Mouse (Mus musculus) hindbrain, postnatal 0 days (tissue): ENCODE data around the gene Ermp1. TPM values are rescaled to one million over a fixed set of nuclear protein-coding genes. Genes with fewer than 3 reads are reported as not detected.

ENCODE experiments used
- ATAC-seq: fragments of 200-750 bp; cut with Nextera tagmentation; 2 replicates; pipeline ENCODE4 v1.8.0; 2017; ENCODE audit warnings: mild to moderate bottlenecking, moderate TSS enrichment, moderate library complexity
- DNase-seq: peaks from one replicate; pipeline ENCODE4 v3.0.0-alpha.2; 2015; ENCODE audit warnings: low spot score
- H3K27ac ChIP-seq: fragments of 300-500 bp; sonication (generic); 2 replicates; pipeline ENCODE4 v1.5.1; 2014; ENCODE audit warnings: mild to moderate bottlenecking
- H3K27me3 ChIP-seq: fragments of 300-500 bp; sonication (generic); 2 replicates; pipeline ENCODE4 v1.6.1; 2014; ENCODE audit warnings: low read length, mixed read lengths; ENCODE audit not compliant: insufficient read depth
- H3K36me3 ChIP-seq: fragments of 300-500 bp; sonication (generic); 2 replicates; pipeline ENCODE4 v1.6.1; 2014; ENCODE audit warnings: low read length, mixed read lengths; ENCODE audit not compliant: insufficient read depth
- H3K4me1 ChIP-seq: fragments of 300-500 bp; sonication (generic); 2 replicates; pipeline ENCODE4 v1.6.1; 2014; ENCODE audit warnings: antibody characterized with exemption, low read length, mixed read lengths; ENCODE audit not compliant: insufficient read depth
- H3K4me2 ChIP-seq: fragments of 300-500 bp; sonication (generic); 2 replicates; pipeline ENCODE4 v1.6.1; 2014; ENCODE audit warnings: low read depth, mild to moderate bottlenecking, low read length, moderate library complexity, mixed read lengths
- H3K4me3 ChIP-seq: fragments of 300-500 bp; sonication (generic); 2 replicates; pipeline ENCODE4 v1.5.1; 2014; ENCODE audit warnings: low read length
- H3K9ac ChIP-seq: fragments of 300-500 bp; sonication (generic); replicated peaks from 2 replicates; pipeline ENCODE4 v1.6.1; 2014; ENCODE audit warnings: mild to moderate bottlenecking, low read length, moderate library complexity, mixed read lengths
- H3K9me3 ChIP-seq: fragments of 300-500 bp; sonication (generic); 2 replicates; pipeline ENCODE4 v1.6.1; 2016; ENCODE audit warnings: low read length, mixed read lengths
- CTCF ChIP-seq: IDR thresholded peaks from 2 replicates; pipeline ENCODE4 v1.5.1; 2016; ENCODE audit warnings: antibody characterized with exemption, control low read depth, low read depth
- WGBS: fragments of 180-500 bp; shearing (Covaris S2); extraction: QIAGEN DNeasy Blood & Tissue Kit; methylation state at CpG from one replicate; pipeline ENCODE4 v1.1.7; 2014; 5-methylcytosine and 5-hydroxymethylcytosine counted together
- polyA plus RNA-seq: library from polyadenylated mRNA; unstranded; fragments of >200 nt; fragmentation: Nextera tagmentation; extraction: Ambion mirVana; gene quantifications from 2 replicates; pipeline ENCODE4 v1.2.1, GENCODE M21; 2015
- total RNA-seq: library from RNA; depleted of rRNA; stranded (reverse); fragments of >200 nt; gene quantifications from 2 replicates; pipeline ENCODE4 v1.2.3, GENCODE M21; 2014

The Ermp1 gene
- total and polyA plus RNA-seq, 2 experiments from 2014 or later = 11.4 to 28.7 TPM

- 86% methylated on average over 2 of the region's 2 CpGs for WGBS
- no peak for ATAC-seq
- H3K4me3 ChIP-seq = no peak overlapping the region
Observed at GRCm38 (mm10) chr19:29671160-29671559, 22.9 kb upstream of the Ermp1 start.

GRCm38 (mm10) chr19:29670247-29670646 lies 22.0 kb upstream of the Ermp1 start:
- DNase-seq (no peak), ATAC-seq (no peak)
- H3K4me3 ChIP-seq = no peak overlapping the region
- no peak overlapping the region for H3K4me2 ChIP-seq
- H3K9ac ChIP-seq = no peak overlapping the region
- H3K27ac ChIP-seq = no peak overlapping the region
- no peaks in the 10 kb centered on the region for H3K4me1 ChIP-seq
- no peaks in the 10 kb centered on the region for H3K9me3 ChIP-seq
- no peaks in the 10 kb centered on the region for H3K27me3 ChIP-seq
- WGBS = 90% methylated on average over 6 of the region's 6 CpGs
- no peak for TF ChIP-seq CTCF
- H3K36me3 ChIP-seq = no peaks in the 10 kb centered on the region

More at GRCm38 (mm10) chr19:29671160-29671559, 22.9 kb upstream of the Ermp1 start:
- Histone ChIP-seq H3K36me3 (no peaks in the 10 kb centered on the region), H3K27me3 (no peaks in the 10 kb centered on the region), H3K4me2 (no peak overlapping the region), H3K4me1 (no peaks in the 10 kb centered on the region), H3K27ac (no peak overlapping the region), H3K9me3 (no peaks in the 10 kb centered on the region), H3K9ac (no peak overlapping the region)
- no peak for DNase-seq
- no peak for TF ChIP-seq CTCF

GRCm38 (mm10) chr19:29668135-29668534 lies 19.9 kb upstream of the Ermp1 start:
- H3K9me3 ChIP-seq = no peaks in the 10 kb centered on the region
- no peaks in the 10 kb centered on the region for H3K27me3 ChIP-seq
- H3K36me3 ChIP-seq = no peaks in the 10 kb centered on the region
- H3K9ac ChIP-seq = no peak overlapping the region
- H3K4me3 ChIP-seq = no peak overlapping the region
- no peak overlapping the region for H3K4me2 ChIP-seq
- no peak for ATAC-seq
- TF ChIP-seq CTCF = no peak
- no peak overlapping the region for H3K27ac ChIP-seq
- 92% methylated on average over 7 of the region's 7 CpGs for WGBS
- H3K4me1 ChIP-seq = no peaks in the 10 kb centered on the region
- no peak for DNase-seq

- H3K4me3 ChIP-seq = no peak overlapping the region
- no peak overlapping the region for H3K4me2 ChIP-seq
- H3K27ac ChIP-seq = no peak overlapping the region
- no peaks in the 10 kb centered on the region for H3K36me3 ChIP-seq
- no peaks in the 10 kb centered on the region for H3K27me3 ChIP-seq
- 86% methylated on average over 5 of the region's 5 CpGs for WGBS
- no peak for TF ChIP-seq CTCF
- H3K4me1 ChIP-seq = no peaks in the 10 kb centered on the region
- no peaks in the 10 kb centered on the region for H3K9me3 ChIP-seq
- ATAC-seq (no peak), DNase-seq (no peak)
- H3K9ac ChIP-seq = no peak overlapping the region
Observed at GRCm38 (mm10) chr19:29666965-29667594, 18.9 kb upstream of the Ermp1 start.

GRCm38 (mm10) chr19:29666164-29666563 lies 17.9 kb upstream of the Ermp1 start:
- no peak overlapping the region for H3K4me3 ChIP-seq
- no peaks in the 10 kb centered on the region for H3K36me3 ChIP-seq
- 84% methylated on average over 4 of the region's 4 CpGs for WGBS
- ATAC-seq (no peak), DNase-seq (no peak)
- no peaks in the 10 kb centered on the region for H3K9me3 ChIP-seq
- no peak overlapping the region for H3K9ac ChIP-seq
- no peak for TF ChIP-seq CTCF
- H3K4me2 ChIP-seq = no peak overlapping the region
- no peaks in the 10 kb centered on the region for H3K4me1 ChIP-seq
- H3K27me3 ChIP-seq = no peaks in the 10 kb centered on the region
- H3K27ac ChIP-seq = no peak overlapping the region

- no peak overlapping the region for H3K9ac ChIP-seq
- no peak overlapping the region for H3K27ac ChIP-seq
- ATAC-seq = no peak
- no peak overlapping the region for H3K4me3 ChIP-seq
- H3K4me1 ChIP-seq = no peaks in the 10 kb centered on the region
- no peaks in the 10 kb centered on the region for H3K9me3 ChIP-seq
- no peaks in the 10 kb centered on the region for H3K27me3 ChIP-seq
- no peaks in the 10 kb centered on the region for H3K36me3 ChIP-seq
- TF ChIP-seq CTCF = no peak
- no peak overlapping the region for H3K4me2 ChIP-seq
- 81% methylated on average over 5 of the region's 5 CpGs for WGBS
- DNase-seq = no peak
Observed at GRCm38 (mm10) chr19:29664934-29665333, 16.7 kb upstream of the Ermp1 start.

GRCm38 (mm10) chr19:29663780-29664179 lies 15.6 kb upstream of the Ermp1 start:
- WGBS = 73% methylated on average over 8 of the region's 8 CpGs
- ATAC-seq = no peak

More at GRCm38 (mm10) chr19:29663780-29664179, 15.6 kb upstream of the Ermp1 start:
- Histone ChIP-seq H3K9ac (no peak overlapping the region), H3K27ac (no peak overlapping the region), H3K27me3 (no peaks in the 10 kb centered on the region), H3K4me1 (no peaks in the 10 kb centered on the region), H3K9me3 (no peaks in the 10 kb centered on the region), H3K4me3 (no peak overlapping the region), H3K4me2 (no peak overlapping the region), H3K36me3 (no peaks in the 10 kb centered on the region)
- DNase-seq = no peak
- no peak for TF ChIP-seq CTCF
